Mouse (Mus musculus) G1E (cell line): Measurements from ENCODE around the gene Msi1. TPM values are rescaled to one million over a fixed set of nuclear protein-coding genes. Genes with fewer than 3 reads are reported as not detected.

Experiments
- ATAC-seq: 2 replicates; pipeline ENCODE4 v1.8.0; 2016; ENCODE audit warnings: mild to moderate bottlenecking; ENCODE audit not compliant: insufficient number of reproducible peaks, poor library complexity, low FRiP score, severe bottlenecking; ENCODE audit errors: extremely low read depth
- DNase-seq: peaks from one replicate; pipeline ENCODE4 v3.0.0; 2012; ENCODE audit warnings: low spot score
- H3K27me3 ChIP-seq: 2 replicates; pipeline ENCODE4 v1.6.1; 2012; ENCODE audit warnings: mild to moderate bottlenecking, low read length, inconsistent platforms; ENCODE audit not compliant: insufficient read depth
- H3K36me3 ChIP-seq: replicated peaks from 2 replicates; pipeline ENCODE3; 2012; ENCODE audit warnings: mild to moderate bottlenecking, inconsistent platforms
- H3K4me1 ChIP-seq: 2 replicates; pipeline ENCODE4 v1.6.1; 2012; ENCODE audit warnings: low read depth, low read length, inconsistent platforms, mixed read lengths; ENCODE audit not compliant: insufficient read depth
- H3K4me3 ChIP-seq: 2 replicates; pipeline ENCODE4 v1.5.1; 2012; ENCODE audit warnings: low read depth, mild to moderate bottlenecking, inconsistent platforms, low read length, moderate library complexity, mixed read lengths
- H3K9me3 ChIP-seq: replicated peaks from 2 replicates; pipeline ENCODE4 v1.6.1; 2012; ENCODE audit warnings: inconsistent platforms
- CTCF ChIP-seq: IDR thresholded peaks from 2 replicates; pipeline ENCODE4 v1.5.1; 2012; ENCODE audit warnings: low read depth, low read length, inconsistent platforms, mixed read lengths
- GATA1 ChIP-seq: IDR thresholded peaks from 2 replicates; pipeline ENCODE4 v1.6.1; 2012; ENCODE audit warnings: borderline replicate concordance, low read length, inconsistent platforms, mixed read lengths
- GATA2 ChIP-seq: IDR thresholded peaks from 2 replicates; pipeline ENCODE4 v1.6.1; 2012; ENCODE audit warnings: low read depth, low read length, inconsistent platforms, borderline replicate concordance
- POLR2AphosphoS5 ChIP-seq: IDR thresholded peaks from 2 replicates; pipeline ENCODE4 v1.6.1; 2012; ENCODE audit warnings: low read depth, low read length, inconsistent platforms; ENCODE audit not compliant: insufficient replicate concordance
- TAL1 ChIP-seq: conservative IDR thresholded peaks from 2 replicates; pipeline ENCODE4 v1.6.1; 2012; ENCODE audit warnings: low read depth, low read length, inconsistent platforms, mixed read lengths
- polyA plus RNA-seq: library from polyadenylated mRNA; stranded (reverse); fragments of >175 nt; gene quantifications from 2 replicates; pipeline ENCODE4 v1.2.3, GENCODE M21; 2012
- total RNA-seq, 2 experiments: library from RNA; stranded (forward) in 1 of 2; stranded (reverse) in 1 of 2; fragments of 200-1000 nt in 1 of 2; fragments of >200 nt in 1 of 2; fragmentation: Nextera tagmentation in 1 of 2; gene quantifications; 2 replicates each; pipeline ENCODE4 v1.2.3; 2014 to 2017

The Msi1 gene
- total and polyA plus RNA-seq, 3 experiments, result 0.55 to 6.7 (median 3.4) TPM

GRCm38 (mm10) chr5:115397839-115398780 is 31.3 kb upstream of the Msi1 start:
- DNase-seq, result no peak
- ATAC-seq, result no peak
- peaks cover 3% of the 10 kb centered on the region; the same call in 1 of the 2 replicates for H3K4me1 ChIP-seq
- H3K9me3 ChIP-seq, result no peaks in the 10 kb centered on the region
- H3K27me3 ChIP-seq, result peaks cover 23% of the 10 kb centered on the region
- no peaks in the 10 kb centered on the region for H3K36me3 ChIP-seq
- TF ChIP-seq CTCF (no peak), TAL1 (no peak), GATA1 (no peak), POLR2AphosphoS5 (no peak), GATA2 (no peak)
- H3K4me3 ChIP-seq, result no peak overlapping the region

GRCm38 (mm10) chr5:115402063-115402462 is 27.3 kb upstream of the Msi1 start:
- Histone ChIP-seq H3K4me1 (peaks cover 3% of the 10 kb centered on the region), H3K27me3 (peaks cover 34% of the 10 kb centered on the region), H3K36me3 (no peaks in the 10 kb centered on the region), H3K4me3 (no peak overlapping the region), H3K9me3 (no peaks in the 10 kb centered on the region)
- TF ChIP-seq CTCF (no peak), GATA2 (no peak), POLR2AphosphoS5 (no peak), GATA1 (no peak)
- DNase-seq (no peak), ATAC-seq (no peak)

GRCm38 (mm10) chr5:115403436-115404140 is 25.8 kb upstream of the Msi1 start:
- TF ChIP-seq CTCF (no peak), POLR2AphosphoS5 (no peak), GATA1 (no peak), GATA2 (no peak), TAL1 (no peak)
- H3K4me3 ChIP-seq, result no peak overlapping the region
- peaks cover 34% of the 10 kb centered on the region for H3K27me3 ChIP-seq
- ATAC-seq (no peak), DNase-seq (no peak)
- peaks cover 3% of the 10 kb centered on the region for H3K4me1 ChIP-seq
- H3K36me3 ChIP-seq, result no peaks in the 10 kb centered on the region
- no peaks in the 10 kb centered on the region for H3K9me3 ChIP-seq

- DNase-seq (no peak), ATAC-seq (no peak)
- H3K27me3 ChIP-seq, result peaks cover 34% of the 10 kb centered on the region
- no peak for TF ChIP-seq CTCF
- TF ChIP-seq TAL1, result no peak
- no peak for TF ChIP-seq GATA2
- no peak for TF ChIP-seq POLR2AphosphoS5
- TF ChIP-seq GATA1, result no peak
- no peaks in the 10 kb centered on the region for H3K9me3 ChIP-seq
- H3K4me1 ChIP-seq, result peaks cover 3% of the 10 kb centered on the region
- H3K36me3 ChIP-seq, result no peaks in the 10 kb centered on the region
- H3K4me3 ChIP-seq, result no peak overlapping the region
Observed at GRCm38 (mm10) chr5:115404241-115404794, 25.1 kb upstream of the Msi1 start.

GRCm38 (mm10) chr5:115405205-115405604 is 24.2 kb upstream of the Msi1 start:
- Histone ChIP-seq H3K4me3 (no peak overlapping the region), H3K27me3 (peaks cover 40% of the 10 kb centered on the region), H3K36me3 (no peaks in the 10 kb centered on the region), H3K9me3 (no peaks in the 10 kb centered on the region), H3K4me1 (peaks cover 3% of the 10 kb centered on the region)
- no peak for ATAC-seq
- no peak for TF ChIP-seq GATA1
- no peak for TF ChIP-seq CTCF
- TF ChIP-seq TAL1, result no peak
- TF ChIP-seq GATA2, result no peak
- TF ChIP-seq POLR2AphosphoS5, result no peak
- no peak for DNase-seq

GRCm38 (mm10) chr5:115408110-115408509 is 21.3 kb upstream of the Msi1 start:
- Histone ChIP-seq H3K9me3 (no peaks in the 10 kb centered on the region), H3K27me3 (peaks cover 33% of the 10 kb centered on the region), H3K4me3 (no peak overlapping the region), H3K36me3 (no peaks in the 10 kb centered on the region), H3K4me1 (no peaks in the 10 kb centered on the region; the same call in 1 of the 2 replicates)
- TF ChIP-seq GATA2 (no peak), CTCF (no peak), TAL1 (no peak), GATA1 (no peak), POLR2AphosphoS5 (no peak)
- DNase-seq (no peak), ATAC-seq (no peak)
